Mouse (Mus musculus): ENCODE results near the gene Wdr54.

Gene Wdr54

GRCm38 (mm10) chr6:83159456-83159855, 3.3 kb upstream of the Wdr54 start:
- DNase-seq: peak; percentile 58 to 70

- DNase-seq: peak; percentile 33 to 68
Observed at GRCm38 (mm10) chr6:83155552-83156238, 502 bp downstream of the Wdr54 start.

DNA sequence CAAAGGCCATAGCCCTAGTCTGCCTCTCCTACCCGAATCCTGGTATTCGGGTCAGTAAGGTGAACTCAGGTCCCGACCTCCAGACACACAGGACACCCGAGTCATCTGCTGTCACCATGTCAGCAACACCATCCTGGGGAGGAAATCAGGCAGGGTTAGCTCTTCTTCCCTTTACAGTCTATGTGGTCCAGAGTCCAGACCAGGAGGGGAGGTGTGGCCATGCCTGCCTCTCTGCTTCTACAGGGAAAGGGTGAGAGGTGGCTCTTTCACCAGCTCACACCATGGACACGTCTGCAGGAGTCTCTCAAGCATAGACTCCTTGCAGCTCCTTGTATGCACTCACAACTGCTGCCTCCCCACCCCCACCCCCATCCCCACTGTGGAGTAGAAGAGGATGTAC, 2.7 kb downstream of the Wdr54 start:
- DNase-seq: no peak

- DNase-seq: no peak
Observed at GRCm38 (mm10) chr6:83153038-83153437, 3.2 kb downstream of the Wdr54 start.

GRCm38 (mm10) chr6:83151721-83152120, 4.5 kb downstream of the Wdr54 start:
- peak in 1 of 2 experiments; percentile 51 for DNase-seq

GRCm38 (mm10) chr6:83147280-83147679, 8.9 kb downstream of the Wdr54 start:
- DNase-seq: no peak

GRCm38 (mm10) chr6:83145805-83146204, 10.4 kb downstream of the Wdr54 start:
- no peak for DNase-seq

GRCm38 (mm10) chr6:83145209-83145608, 11.0 kb downstream of the Wdr54 start:
- DNase-seq: no peak

DNA sequence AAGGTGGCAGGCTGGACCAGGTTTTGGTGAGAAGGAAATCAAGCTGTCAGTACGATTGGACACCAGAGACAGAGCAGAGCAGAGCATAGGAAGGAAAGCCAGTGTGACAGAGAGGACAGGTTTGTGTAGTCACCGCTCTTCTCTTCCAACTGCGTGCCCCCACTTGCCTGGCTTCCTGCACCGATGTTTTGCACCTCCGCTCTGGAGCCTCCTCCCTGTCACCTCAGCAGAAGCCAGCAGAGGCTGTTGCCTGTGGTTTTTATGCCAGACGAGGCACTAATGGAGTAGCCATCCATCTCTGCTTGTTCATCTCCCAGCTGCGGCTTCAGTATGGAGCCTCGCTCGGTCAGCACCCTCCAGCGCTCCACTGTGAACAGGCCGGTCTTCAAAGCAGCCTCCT, 13.3 kb downstream of the Wdr54 start:
- DNase-seq: no peak

- no peak for DNase-seq
Observed at GRCm38 (mm10) chr6:83142211-83142731, 13.9 kb downstream of the Wdr54 start.

GRCm38 (mm10) chr6:83141636-83142035, 14.6 kb downstream of the Wdr54 start:
- peak in 1 of 2 experiments; percentile 47 for DNase-seq

GRCm38 (mm10) chr6:83140044-83140443, 16.2 kb downstream of the Wdr54 start:
- DNase-seq: no peak

DNA sequence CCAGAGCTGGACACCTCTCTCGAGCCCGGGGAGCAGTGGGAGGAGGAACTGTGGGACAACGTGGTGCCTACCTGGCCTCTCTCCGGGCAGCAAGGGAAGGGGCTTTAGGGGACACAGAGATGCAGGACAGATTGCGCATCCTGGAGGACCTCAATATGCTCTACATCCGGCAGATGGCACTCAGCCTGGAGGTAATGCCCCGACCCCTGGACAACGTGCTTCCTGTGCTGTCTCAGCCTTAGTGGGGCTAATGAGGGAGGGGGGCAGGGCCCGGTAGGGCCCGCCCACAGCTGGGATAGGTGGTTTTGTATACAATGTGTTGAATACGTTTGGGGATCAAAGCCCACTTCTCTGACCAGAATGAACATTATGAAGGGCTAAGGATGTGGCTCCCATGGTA, 18.1 kb downstream of the Wdr54 start:
- DNase-seq: no peak

- DNase-seq: peak in 1 of 2 experiments; percentile 53
Observed at GRCm38 (mm10) chr6:83137576-83137950, 18.6 kb downstream of the Wdr54 start.

GRCm38 (mm10) chr6:83136881-83137575, 19.2 kb downstream of the Wdr54 start:
- peak in 1 of 2 experiments; percentile 38 for DNase-seq

- no peak for DNase-seq
Observed at GRCm38 (mm10) chr6:83136291-83136880, 19.8 kb downstream of the Wdr54 start.

- no peak for DNase-seq
Observed at GRCm38 (mm10) chr6:83135571-83136161, 20.5 kb downstream of the Wdr54 start.

DNA sequence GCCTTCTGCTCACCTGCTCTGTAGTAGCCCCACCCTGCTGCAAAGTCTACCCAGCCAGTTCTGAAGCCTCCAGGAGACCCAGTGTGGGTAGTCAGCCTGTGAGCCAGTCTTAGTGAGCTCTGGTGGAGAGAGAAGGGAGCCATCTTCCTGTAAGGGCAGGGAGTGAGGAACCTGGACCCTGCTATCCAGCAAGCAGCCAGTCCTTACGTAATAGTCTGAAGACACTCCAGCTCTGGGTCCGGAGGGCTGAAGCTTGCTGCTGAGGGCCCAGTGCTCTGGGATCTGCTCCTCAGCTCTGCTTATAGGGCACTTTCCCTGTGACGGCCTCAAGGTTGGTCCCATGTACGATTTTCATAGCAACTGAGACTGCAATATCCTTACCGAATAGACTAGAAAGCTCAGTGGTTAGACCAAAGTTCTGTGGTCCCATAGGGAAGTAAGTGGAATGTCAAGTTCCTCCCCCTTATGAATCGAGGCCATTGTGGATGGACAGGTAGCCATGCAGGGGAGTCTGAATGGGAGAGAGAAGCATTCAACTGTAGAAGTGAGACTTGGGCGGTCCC, 21.2 kb downstream of the Wdr54 start, which contains the start of gene Rtkn:
Gene Rtkn, plus strand, starts transcription at position 513 of the 563 bp plus-strand sequence.
- DNase-seq: no peak

- DNase-seq: no peak
Observed at GRCm38 (mm10) chr6:83134226-83134625, 22.0 kb downstream of the Wdr54 start.

GRCm38 (mm10) chr6:83132176-83132919, 23.8 kb downstream of the Wdr54 start:
- DNase-seq: no peak

DNA sequence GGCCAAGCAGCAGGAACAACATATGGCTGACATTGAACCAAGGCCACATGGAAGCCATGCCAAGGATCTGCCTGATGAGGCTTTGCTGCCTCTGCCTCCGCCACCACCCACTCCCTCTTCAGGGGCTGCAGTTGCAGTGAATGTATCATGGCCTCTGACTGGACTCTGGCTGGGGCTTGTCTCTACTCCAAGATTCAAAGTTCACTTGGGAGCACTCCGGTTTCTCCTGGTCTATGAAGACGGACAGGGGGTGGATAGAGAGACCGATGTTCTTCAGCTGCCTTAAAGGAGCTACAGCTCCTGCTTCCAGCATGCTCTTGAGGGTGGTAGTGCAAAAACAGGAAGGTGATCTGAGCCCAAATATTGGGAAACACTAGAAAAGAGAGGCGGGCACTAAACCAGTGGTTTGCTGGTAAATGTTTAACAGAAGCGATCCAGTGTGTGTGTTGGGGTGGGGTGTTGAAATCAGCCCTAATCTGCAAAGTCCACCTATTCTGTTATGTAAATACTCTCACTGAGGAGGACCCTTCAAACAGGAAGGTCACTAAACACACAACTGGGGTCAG, 24.6 kb downstream of the Wdr54 start:
- peak in 1 of 2 experiments; percentile 31 for DNase-seq

GRCm38 (mm10) chr6:83127419-83127818, 28.8 kb downstream of the Wdr54 start:
- no peak for DNase-seq
